Mouse (Mus musculus): ENCODE results near the gene Cmtm7. TPM values are rescaled to one million over a fixed set of nuclear protein-coding genes. Genes with fewer than 3 reads are reported as not detected.

Cmtm7 gene
- polyA plus RNA-seq, 1 experiment from 2014 or later = 47.8 TPM

DNA sequence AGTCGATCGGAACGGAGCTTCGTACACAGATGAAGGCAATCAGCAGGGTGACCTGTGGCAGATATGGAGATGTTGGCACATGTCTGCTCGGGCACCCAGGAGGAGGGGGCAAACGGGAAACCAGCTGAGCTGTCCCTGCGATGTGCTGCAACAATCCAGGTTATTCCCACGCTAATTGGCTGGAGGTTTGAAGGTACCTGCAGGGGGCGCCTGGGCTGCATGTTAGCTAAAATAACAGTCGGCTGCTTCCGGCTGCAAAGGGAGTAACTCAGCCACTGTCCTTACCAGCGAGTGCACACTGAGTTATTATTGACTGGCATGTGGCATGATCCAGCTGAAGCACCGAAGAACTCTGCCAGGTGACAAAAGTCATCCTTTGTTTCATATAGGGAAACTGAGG, 18.3 kb downstream of the Cmtm7 start:
- WGBS (ENCODE audit: missing documents) = 61% methylated on average over 13 of the region's 13 CpGs
- H3K79me2 ChIP-seq (ENCODE audit: inconsistent target) = peaks cover 90% of the 10 kb centered on the region
- H3K4me3 ChIP-seq (ENCODE audit: inconsistent target) = no peak overlapping the region
- no peak overlapping the region for H3K27ac ChIP-seq
- peaks cover 34% of the 10 kb centered on the region for H3K36me3 ChIP-seq (ENCODE audit: inconsistent target)

DNA sequence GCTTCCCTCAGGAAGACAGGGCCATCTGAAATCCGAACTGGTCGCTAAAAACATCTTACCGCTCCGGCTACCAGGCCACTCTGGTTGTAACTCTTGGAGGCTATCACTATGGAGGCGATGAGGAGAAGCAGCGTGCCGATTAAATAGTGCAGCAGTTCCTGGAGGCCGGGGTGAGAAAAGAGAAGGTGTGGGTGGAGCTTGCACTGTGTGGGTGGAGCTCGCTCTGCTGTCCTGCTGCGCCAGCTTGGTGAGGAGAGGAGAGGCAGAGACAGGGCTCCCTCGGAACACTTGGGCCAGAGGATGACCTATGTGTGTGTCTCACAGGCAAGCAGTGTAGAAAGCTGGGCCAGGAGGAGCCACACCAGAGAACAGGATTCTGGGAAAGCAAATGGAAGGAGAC, 19.8 kb downstream of the Cmtm7 start:
- Histone ChIP-seq H3K4me3 (ENCODE audit: inconsistent target) (no peak overlapping the region), H3K79me2 (ENCODE audit: inconsistent target) (peaks cover 75% of the 10 kb centered on the region), H3K27ac (no peak overlapping the region), H3K36me3 (ENCODE audit: inconsistent target) (peaks cover 41% of the 10 kb centered on the region)
- WGBS (ENCODE audit: missing documents) = 89% methylated on average over 11 of the region's 11 CpGs

DNA sequence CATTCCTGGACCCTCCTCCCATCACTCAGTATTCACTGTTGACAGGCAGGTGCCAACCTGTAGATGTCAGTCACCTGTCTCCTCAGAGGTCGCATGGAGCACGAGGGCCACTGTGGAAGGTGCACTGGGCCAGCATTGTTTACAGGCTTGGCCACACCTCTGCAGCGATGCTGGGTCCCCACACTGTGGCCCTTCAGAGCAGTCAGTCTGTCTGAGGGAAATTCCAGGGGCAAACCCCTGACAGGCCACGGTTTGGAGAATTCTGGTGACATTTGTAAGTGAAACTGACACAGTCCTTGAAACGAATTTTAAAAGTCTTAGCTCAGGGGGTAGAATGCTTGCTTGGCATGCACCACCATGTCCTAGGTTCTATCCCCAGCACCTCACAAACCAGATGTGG, 21.3 kb downstream of the Cmtm7 start:
- peaks cover 60% of the 10 kb centered on the region for H3K79me2 ChIP-seq (ENCODE audit: inconsistent target)
- 70% methylated on average over 5 of the region's 5 CpGs for WGBS (ENCODE audit: missing documents)
- no peak overlapping the region for H3K27ac ChIP-seq
- H3K4me3 ChIP-seq (ENCODE audit: inconsistent target) = no peak overlapping the region
- H3K36me3 ChIP-seq (ENCODE audit: inconsistent target) = peaks cover 41% of the 10 kb centered on the region

DNA sequence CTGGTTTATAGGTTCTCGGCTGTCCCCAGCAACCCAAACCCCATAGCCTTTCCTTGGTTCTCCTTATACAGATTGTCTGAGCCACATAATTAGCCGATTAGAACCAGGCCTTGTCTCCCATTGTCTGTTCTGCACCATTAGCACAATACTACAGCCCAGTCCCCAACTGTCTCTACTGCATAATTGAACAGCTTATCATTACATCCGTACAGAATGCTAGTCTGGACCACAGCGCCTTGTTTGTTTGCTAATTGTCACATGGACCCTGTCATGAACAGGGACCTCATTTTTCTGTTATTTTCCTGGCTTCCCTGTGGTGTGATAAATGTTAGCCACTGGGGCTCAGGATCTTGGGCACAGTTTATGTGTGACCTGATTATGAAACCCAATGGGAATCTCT, 21.8 kb downstream of the Cmtm7 start:
- WGBS (ENCODE audit: missing documents) = 85% methylated on average over 4 of the region's 4 CpGs
- H3K4me3 ChIP-seq (ENCODE audit: inconsistent target) = no peak overlapping the region
- no peak overlapping the region for H3K27ac ChIP-seq
- peaks cover 60% of the 10 kb centered on the region for H3K79me2 ChIP-seq (ENCODE audit: inconsistent target)
- H3K36me3 ChIP-seq (ENCODE audit: inconsistent target) = peaks cover 41% of the 10 kb centered on the region

DNA sequence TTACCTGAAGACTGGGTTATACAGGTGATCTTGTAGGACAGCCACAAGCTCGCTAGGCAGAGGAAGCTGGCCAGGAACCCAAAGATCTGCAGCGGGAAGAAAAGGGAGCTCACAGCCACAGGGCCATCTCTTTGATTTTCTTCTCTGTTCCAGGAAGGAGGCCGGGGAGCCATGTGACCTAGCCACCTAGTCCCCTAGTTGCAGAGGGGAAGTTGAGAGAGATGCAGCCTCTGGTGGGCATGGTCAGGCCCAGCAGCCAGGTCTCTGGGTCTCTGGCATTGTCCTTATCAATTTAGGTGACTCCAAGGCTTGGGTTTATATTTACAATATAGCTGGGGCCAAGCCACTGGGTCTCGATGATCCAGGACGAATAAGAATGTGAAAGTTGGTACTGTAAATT, 22.9 kb downstream of the Cmtm7 start:
- H3K36me3 ChIP-seq (ENCODE audit: inconsistent target) = peaks cover 41% of the 10 kb centered on the region
- WGBS (ENCODE audit: missing documents) = 40% methylated on average over 5 of the region's 5 CpGs

DNA sequence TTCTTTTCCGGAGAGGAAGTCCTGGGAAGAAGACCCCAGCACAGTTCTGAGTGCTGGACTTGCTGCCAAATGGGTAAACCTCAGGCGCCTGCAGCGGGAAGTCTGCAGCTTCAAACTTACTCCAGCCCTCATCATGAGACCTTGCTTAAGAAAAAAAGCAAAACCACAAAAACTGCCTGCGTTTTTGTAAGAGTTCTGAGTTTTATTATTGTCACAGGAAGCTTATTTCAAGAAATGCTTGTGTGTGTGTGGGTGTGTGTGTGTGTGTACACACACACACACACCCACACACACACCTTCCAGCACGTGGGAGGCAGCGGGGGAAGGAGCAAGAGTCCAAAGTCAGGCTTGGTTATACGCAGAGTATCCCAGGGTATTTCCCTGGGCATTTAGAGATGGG, 23.4 kb downstream of the Cmtm7 start:
- WGBS (ENCODE audit: missing documents) = 14% methylated on average over 5 of the region's 7 CpGs

More for the DNA sequence above, 22.9 kb downstream of the Cmtm7 start:
- Histone ChIP-seq H3K4me3 (ENCODE audit: inconsistent target) (no peak overlapping the region), H3K27ac (peak overlapping the region; percentile 69), H3K79me2 (ENCODE audit: inconsistent target) (peaks cover 60% of the 10 kb centered on the region; the same call in 1 of the 2 replicates)

DNA sequence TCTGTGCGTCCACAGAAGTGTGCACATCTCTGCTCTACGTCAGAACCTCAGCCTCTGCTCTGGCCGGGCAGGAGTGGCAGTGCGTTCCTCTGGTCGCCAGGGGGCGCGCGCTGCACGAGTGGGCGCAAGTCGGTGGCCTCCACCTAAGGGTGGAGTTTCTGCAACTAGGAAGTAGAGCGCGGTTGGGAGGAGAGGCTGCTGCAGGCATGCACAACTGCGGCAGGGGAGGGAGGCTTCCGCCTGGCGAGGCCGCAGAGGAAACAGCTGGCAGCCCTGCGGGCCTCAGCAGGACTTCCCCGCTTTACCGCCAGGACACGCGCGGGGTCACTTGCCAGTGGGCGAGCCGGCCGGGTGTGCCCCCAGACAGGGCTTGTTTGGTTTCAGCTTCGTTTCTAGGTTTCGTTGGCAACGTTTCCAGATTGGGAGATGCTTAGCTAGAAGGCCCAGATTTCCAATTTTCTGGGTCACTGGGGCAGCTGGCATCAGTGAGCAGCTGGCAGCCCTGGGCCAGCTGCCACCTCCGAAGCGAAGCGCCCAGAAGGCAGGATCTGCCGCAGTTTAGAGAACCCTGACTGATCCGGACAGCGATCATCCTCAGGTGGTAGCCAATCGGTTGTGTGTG, 28.7 kb downstream of the Cmtm7 start:
- H3K36me3 ChIP-seq (ENCODE audit: inconsistent target) = peaks cover 7% of the 10 kb centered on the region; the same call in 1 of the 2 replicates
- H3K4me3 ChIP-seq (ENCODE audit: inconsistent target) = peak overlapping the region; percentile 34
- 2% methylated on average over 32 of the region's 36 CpGs for WGBS (ENCODE audit: missing documents)
- peak overlapping the region; percentile 84 for H3K27ac ChIP-seq
- H3K79me2 ChIP-seq (ENCODE audit: inconsistent target) = peaks cover 35% of the 10 kb centered on the region; the same call in 1 of the 2 replicates

More for the DNA sequence above, 23.4 kb downstream of the Cmtm7 start:
- Histone ChIP-seq H3K79me2 (ENCODE audit: inconsistent target) (peaks cover 55% of the 10 kb centered on the region; the same call in 1 of the 2 replicates), H3K27ac (peak overlapping the region; percentile 69), H3K4me3 (ENCODE audit: inconsistent target) (no peak overlapping the region), H3K36me3 (ENCODE audit: inconsistent target) (peaks cover 41% of the 10 kb centered on the region)

DNA sequence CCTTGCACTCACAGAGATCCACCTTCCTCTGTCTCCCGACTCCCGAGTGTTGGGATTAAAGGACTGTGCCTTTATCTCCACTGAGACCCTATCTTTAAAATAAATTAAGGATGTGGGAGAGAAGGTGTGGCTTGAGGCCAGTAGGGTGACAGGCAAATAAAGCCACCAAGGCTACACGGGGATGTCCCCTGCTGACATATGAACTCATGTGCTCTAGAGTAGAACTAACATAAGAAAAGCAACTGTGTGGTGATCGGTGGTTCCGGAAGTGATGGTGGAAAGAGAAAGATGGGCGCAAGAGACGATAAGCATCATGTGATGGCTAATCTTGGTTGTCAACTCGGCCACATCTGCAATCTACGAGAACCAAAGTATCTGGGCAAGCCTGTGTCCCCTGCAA, 29.3 kb downstream of the Cmtm7 start:
- WGBS (ENCODE audit: missing documents) = 53% methylated on average over 9 of the region's 9 CpGs

DNA sequence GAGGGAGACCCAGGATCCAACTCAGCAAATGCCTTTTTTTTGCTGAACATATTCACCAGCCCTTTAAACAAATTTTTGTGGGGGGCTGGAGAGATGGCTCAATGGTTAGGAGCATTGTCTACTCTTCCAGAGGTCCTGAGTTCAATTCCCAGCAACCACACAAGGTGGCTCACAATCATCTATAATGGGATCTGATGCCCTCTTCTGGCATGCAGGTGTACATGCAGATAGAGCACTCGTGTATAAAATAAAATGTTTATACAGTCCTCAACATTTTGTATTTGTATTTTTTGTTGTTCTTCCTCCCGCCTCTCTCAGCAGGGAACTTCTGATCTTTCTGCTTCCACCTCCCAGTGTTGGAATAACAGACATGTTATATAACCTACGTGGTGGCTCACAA, 30.1 kb downstream of the Cmtm7 start:
- no peak overlapping the region for H3K4me3 ChIP-seq (ENCODE audit: inconsistent target)
- peaks cover 12% of the 10 kb centered on the region; the same call in 1 of the 2 replicates for H3K36me3 ChIP-seq (ENCODE audit: inconsistent target)
- 94% methylated on average over 3 of the region's 3 CpGs for WGBS (ENCODE audit: missing documents)
- H3K79me2 ChIP-seq (ENCODE audit: inconsistent target) = peaks cover 46% of the 10 kb centered on the region; the same call in 1 of the 2 replicates
- no peak overlapping the region for H3K27ac ChIP-seq

More for the DNA sequence above, 29.3 kb downstream of the Cmtm7 start:
- no peak overlapping the region for H3K4me3 ChIP-seq (ENCODE audit: inconsistent target)
- peak overlapping the region; percentile 25; the same call in 1 of the 2 replicates for H3K27ac ChIP-seq
- H3K79me2 ChIP-seq (ENCODE audit: inconsistent target) = peaks cover 38% of the 10 kb centered on the region; the same call in 1 of the 2 replicates
- peaks cover 9% of the 10 kb centered on the region; the same call in 1 of the 2 replicates for H3K36me3 ChIP-seq (ENCODE audit: inconsistent target)

DNA sequence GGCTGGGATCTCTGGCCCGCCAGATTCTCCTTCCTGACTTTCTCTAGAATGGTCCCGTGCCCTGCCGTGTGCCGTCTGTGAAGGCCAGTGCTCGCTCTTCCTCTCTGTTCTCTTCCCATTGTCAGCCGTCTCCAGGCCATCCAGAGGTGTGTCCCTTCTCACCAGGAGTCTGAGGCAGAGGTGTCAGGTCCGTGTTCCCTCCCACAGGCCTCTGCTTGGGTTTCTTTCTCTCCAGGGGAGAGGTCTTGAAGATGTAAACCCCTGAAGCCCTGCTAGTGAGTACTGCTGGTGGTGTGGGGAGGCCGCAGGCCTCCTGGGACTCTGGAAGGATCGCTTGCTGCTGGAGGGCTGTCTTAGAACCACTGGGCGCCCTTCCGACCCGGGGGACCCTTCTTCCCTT, 34.2 kb downstream of the Cmtm7 start:
- Histone ChIP-seq H3K4me3 (ENCODE audit: inconsistent target) (no peak overlapping the region), H3K27ac (peak overlapping the region; percentile 54), H3K36me3 (ENCODE audit: inconsistent target) (peaks cover 14% of the 10 kb centered on the region; the same call in 1 of the 2 replicates), H3K79me2 (ENCODE audit: inconsistent target) (peaks cover 63% of the 10 kb centered on the region)
- 92% methylated on average over 12 of the region's 12 CpGs for WGBS (ENCODE audit: missing documents)

DNA sequence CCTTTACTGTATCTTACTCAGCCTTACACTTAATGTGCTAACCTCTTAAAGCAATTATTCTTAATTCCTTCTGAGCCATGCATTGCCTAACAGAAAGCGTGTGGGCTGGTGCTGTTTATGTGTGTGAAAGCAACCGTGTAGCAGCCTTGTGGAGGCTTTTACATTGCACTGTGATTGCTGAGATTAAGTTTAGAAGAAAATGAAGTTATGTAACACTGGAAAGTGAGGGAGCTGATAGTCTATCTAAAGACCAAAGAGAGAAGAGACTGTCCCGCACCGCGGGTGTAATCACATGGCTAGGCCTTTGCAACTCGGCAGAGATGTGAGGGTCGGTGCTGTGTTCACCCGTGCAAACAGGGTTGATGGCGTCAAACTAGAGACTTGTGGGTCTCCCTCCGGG, 34.6 kb downstream of the Cmtm7 start:
- WGBS (ENCODE audit: missing documents) = 93% methylated on average over 5 of the region's 10 CpGs
- H3K36me3 ChIP-seq (ENCODE audit: inconsistent target) = peaks cover 14% of the 10 kb centered on the region; the same call in 1 of the 2 replicates
- H3K27ac ChIP-seq = peak overlapping the region; percentile 54; the same call in 1 of the 2 replicates
- no peak overlapping the region for H3K4me3 ChIP-seq (ENCODE audit: inconsistent target)
- peaks cover 63% of the 10 kb centered on the region for H3K79me2 ChIP-seq (ENCODE audit: inconsistent target)

DNA sequence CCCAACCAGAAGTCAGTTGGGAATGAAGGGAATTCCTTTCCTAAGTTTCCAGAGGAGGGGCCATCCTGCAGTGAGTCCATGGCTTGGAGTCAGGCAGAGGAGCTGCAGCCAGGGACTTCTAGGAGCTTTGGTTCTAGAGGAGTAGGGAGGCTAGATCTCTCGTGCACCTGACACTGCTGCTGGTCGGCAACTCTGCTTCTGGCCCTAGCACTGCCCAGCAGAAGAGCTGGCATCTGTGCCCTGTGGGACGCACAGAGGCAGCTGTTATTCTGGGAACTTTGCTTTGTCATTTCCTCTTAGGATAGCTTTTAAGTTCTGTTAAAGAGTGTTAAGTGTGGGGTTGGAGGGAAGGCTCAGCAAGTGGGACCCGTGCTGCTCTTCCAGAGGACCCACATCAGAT, 36.0 kb downstream of the Cmtm7 start:
- 3% methylated on average over 4 of the region's 4 CpGs for WGBS (ENCODE audit: missing documents)
- Histone ChIP-seq H3K79me2 (ENCODE audit: inconsistent target) (peaks cover 65% of the 10 kb centered on the region), H3K27ac (peak overlapping the region; percentile 83), H3K36me3 (ENCODE audit: inconsistent target) (peaks cover 15% of the 10 kb centered on the region; the same call in 1 of the 2 replicates), H3K4me3 (ENCODE audit: inconsistent target) (no peak overlapping the region)

DNA sequence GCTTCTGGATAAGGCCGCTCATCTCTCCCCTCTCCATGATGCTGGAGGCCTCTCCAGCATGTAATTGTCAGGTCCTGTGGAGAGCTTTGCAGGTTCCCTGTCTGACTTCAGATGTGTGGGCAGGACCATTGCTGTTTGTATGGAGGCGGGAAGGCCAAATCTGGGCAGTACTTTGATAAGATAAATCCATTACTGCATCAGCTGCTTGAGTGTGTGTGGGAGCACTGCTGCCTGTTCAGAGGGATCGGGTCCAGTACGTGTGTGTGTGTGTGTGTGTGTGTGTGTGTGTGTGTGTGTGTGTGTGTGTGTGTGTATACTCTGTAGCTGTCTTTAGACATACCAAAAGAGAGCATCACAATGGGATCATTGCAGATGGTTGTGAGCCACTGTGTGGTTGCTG, 36.5 kb downstream of the Cmtm7 start:
- Histone ChIP-seq H3K79me2 (ENCODE audit: inconsistent target) (peaks cover 66% of the 10 kb centered on the region), H3K36me3 (ENCODE audit: inconsistent target) (peaks cover 19% of the 10 kb centered on the region; the same call in 1 of the 2 replicates), H3K27ac (peak overlapping the region; percentile 83), H3K4me3 (ENCODE audit: inconsistent target) (no peak overlapping the region)
- 87% methylated on average over 4 of the region's 4 CpGs for WGBS (ENCODE audit: missing documents)

DNA sequence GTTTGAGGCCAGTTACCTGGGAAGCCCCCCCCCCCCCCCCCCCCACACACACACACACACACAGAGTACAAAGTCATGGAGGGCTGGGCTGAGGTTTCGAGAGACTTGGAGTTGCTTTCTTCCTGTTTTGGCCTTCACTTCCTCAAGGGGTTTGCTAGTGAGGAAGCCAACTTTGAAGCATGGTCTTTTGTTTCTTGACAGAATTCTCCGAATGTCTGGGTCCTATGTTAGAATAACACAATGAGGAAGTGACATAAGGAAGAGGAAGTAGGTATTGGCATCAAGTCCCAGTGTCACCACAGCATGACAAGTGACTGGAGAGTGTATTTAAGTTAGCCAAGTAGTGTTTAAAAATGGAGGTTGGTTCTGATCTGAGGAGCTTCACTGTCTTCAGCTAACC, 38.9 kb downstream of the Cmtm7 start:
- Histone ChIP-seq H3K79me2 (ENCODE audit: inconsistent target) (peaks cover 79% of the 10 kb centered on the region), H3K4me3 (ENCODE audit: inconsistent target) (no peak overlapping the region), H3K27ac (peak overlapping the region; percentile 87), H3K36me3 (ENCODE audit: inconsistent target) (peaks cover 28% of the 10 kb centered on the region; the same call in 1 of the 2 replicates)
- 0% methylated on average over 2 of the region's 2 CpGs for WGBS (ENCODE audit: missing documents)

DNA sequence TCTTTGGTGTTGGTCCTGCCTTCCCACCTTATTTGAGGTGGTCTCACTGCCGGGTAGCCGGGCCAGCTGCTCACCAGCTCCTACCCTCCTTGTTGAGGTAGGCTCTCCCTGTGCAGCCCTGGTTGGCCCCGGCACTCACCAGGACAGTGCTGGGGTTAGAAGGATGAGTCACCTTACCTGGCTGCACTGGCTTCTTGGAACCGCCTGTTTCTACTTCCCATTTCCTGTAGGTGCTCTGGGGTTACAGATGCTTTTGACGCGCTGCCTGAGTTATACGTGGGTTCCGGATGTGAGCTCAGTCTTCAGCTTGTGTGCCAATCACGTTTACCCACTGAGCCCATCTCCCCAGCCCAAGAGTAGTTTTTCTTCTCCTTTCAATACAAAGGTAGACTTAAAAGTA, 41.3 kb downstream of the Cmtm7 start:
- H3K27ac ChIP-seq = no peak overlapping the region

More for the DNA sequence above, 41.3 kb downstream of the Cmtm7 start:
- Histone ChIP-seq H3K4me3 (ENCODE audit: inconsistent target) (no peak overlapping the region), H3K79me2 (ENCODE audit: inconsistent target) (peaks cover 80% of the 10 kb centered on the region), H3K36me3 (ENCODE audit: inconsistent target) (peaks cover 26% of the 10 kb centered on the region; the same call in 1 of the 2 replicates)
- WGBS (ENCODE audit: missing documents) = 82% methylated on average over 9 of the region's 9 CpGs
